Mouse (Mus musculus) embryo, embryonic 11 days (tissue): Measurements from ENCODE around the gene Slc8b1.

ENCODE experiments used
- DNase-seq: peaks from one replicate; pipeline ENCODE4 v3.0.0-alpha.2; 2015

Slc8b1 gene

DNA sequence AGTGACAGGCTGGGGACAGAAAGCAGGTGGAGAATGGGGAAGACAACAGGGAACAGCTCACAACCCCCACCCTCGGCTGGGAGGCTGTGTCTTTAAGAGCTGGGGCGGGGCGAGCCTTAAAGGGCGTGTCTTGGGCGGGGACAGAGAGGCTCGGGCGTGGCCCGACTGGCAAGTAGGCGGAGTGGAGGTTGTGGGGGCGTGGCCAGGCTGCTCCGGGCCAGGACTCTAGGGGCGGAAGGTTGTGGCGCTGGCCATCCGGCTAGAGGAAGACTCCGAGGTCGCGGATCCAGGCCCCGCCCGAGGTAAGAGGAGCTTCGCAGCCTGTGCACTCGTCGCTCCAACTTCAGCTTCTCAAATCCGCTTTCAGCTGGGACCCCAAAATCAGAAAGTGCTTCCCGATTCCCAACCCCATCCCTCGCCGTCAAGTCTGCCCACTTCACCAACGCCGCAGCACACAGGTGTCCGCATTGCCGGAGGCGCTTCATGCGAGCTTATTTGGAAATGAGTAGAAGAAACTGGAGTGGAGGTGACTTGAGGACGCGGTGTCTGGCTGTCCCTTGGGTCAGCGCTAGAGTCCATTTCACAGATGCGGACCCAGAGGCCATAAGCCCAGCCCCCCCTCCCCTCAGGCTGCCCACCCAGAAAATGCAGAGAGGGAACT is at the start of gene Slc8b1:
Gene Slc8b1 (plus strand): TSS at position 187 of the 661 bp plus-strand sequence.
- peak; percentile 97 for DNase-seq

DNA sequence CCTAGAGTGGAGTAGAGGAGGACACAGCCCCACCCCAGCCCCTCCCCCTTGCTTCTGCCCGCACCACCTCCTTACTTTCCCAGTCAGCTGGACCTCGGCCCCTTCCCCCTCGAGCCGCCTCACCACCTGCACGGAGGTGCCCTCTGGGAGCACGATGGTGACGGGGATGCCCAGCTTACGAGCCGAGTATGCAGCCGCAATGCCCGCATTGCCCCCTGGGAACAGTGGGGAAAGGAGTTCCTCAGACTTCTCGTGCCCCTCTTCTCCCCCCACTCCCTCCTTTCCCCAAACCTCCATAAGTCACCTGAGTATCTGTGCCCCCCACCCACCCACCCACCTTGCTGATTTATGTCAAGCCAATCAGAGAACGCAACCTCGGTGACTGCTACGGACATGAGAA is 49.1 kb upstream of the Slc8b1 start:
- no peak for DNase-seq

DNA sequence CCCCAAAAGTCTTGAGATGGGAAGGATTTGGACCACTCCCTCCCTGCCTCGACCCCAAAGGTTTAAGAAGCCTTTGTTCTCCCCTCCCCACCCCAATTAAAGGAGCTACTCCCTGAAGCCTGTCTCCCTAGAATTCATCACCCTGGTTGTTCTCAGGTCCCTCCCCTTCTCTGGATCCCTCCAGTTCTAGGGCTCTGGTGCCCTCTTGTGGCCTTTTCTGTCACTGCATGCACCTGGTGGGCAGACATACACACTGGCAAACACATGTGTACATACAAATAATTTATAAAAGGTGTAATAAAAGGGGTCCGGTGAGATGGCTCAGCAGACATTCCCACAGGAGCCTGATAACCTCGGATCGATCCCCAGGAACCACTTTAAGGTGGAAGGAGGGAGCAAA is 46.6 kb upstream of the Slc8b1 start:
- no peak for DNase-seq

DNA sequence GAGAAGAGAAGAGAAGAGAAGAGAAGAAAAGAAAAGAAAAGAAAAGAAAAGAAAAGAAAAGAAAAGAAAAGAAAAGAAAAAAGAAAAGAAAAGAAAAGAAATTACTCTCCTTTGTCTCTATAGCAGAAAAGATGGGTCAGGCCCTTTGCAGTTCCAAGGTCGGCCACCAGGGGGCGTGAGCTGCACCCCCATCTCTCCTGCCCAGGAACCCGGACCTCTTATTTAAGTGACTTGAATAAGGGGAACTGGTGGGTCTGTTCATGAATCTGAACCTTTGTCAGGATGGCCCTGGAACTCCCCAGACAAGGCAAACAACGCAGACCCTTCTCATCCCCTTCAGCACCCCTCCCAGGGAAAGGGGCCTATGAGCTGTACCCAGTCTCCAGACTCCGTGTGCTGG is 45.9 kb upstream of the Slc8b1 start:
- DNase-seq = no peak

DNA sequence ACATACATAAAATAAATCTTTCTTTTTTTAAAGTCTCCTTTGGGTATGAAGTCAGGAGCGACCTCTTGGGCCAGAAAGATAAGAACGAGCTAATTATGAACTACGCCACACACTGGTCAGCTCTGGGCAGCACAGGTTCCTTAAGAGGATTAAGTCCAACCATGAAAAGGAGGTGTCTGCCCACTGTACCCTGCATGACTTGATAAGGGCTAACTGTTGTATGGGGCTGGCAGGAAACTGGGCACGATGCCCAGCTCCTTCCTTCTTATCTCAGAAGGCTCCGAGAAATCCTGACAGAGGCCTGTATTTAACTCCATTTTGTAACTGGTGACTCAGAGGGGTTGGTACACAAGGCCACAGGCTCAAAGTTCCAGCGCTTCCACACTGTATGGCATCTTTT is 45.1 kb upstream of the Slc8b1 start:
- no peak for DNase-seq

DNA sequence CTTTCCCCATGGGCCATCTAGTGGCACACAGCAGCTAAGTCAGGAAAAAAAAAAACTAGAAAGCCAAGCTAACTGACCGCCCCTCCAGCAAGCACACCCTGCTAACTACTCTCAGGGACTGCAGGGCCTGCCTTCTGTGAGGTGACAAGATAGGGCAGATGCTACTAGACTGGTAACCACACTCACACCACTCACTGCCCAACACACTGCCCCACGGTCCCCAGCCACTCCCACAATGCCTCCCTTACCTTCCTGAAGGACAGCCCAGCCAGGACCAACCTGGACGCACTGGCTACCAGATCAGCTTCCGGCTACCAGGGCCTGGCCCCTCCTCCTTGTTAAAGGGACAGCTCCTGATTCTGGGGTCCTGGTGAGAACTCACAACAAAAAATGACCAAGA is 43.9 kb upstream of the Slc8b1 start:
- peak; percentile 36 for DNase-seq

DNA sequence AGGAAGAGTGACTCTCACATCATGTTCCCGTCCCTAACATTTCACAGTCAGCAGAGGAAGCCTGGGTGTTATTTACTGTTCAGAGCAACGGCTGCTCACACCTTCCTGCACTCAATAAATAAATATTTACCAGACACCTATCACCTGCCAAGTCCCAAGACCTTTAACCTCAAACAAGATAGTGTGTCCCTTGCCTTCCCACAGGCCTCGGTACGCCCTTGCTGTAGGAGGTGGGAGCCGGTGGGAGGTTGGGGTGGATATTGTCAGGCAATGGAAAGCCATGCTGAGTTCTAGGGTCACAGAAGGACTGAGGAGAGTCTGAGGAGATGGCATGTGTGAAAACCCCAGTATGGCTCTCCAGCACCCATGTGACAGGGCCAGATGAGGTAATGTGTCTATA is 42.6 kb upstream of the Slc8b1 start:
- no peak for DNase-seq

DNA sequence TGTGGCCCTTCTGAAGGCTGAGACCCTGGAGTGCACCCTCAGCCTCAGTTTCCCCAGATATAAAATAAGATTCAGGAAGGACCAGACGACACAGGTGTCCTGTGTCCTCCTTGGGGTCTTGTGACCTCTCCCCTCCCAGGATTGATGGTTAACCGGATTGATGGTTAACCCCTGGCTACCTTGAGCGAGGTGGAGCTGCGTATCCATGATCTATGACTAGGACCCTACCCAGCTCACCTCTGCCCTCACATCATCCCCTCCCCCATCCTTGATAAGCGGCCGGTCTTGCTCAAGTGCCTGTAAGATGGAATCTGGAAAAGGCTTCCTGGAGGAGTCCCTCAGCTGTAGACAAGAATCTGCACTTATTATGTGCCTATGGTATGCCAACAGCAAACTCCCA is 42.1 kb upstream of the Slc8b1 start:
- DNase-seq = no peak

DNA sequence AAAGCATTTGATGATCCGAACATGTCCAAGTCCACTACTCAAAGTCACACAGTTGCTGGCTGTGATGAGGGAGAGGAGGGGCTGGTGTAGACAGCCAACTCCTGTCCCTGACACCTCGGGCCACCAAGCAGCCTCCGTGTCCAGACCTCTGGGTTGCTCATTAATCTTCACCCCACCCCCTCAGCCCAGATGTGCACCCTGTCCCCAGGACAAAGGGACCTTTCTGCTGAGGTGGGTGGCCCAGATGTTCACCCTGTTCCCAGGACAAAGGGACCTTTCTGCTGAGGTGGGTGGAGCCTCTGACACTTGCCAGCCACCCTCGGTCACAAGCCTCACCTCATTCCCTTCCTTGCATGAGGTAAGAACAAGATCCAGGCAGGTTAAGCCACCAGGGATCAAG is 39.4 kb upstream of the Slc8b1 start:
- DNase-seq = no peak

DNA sequence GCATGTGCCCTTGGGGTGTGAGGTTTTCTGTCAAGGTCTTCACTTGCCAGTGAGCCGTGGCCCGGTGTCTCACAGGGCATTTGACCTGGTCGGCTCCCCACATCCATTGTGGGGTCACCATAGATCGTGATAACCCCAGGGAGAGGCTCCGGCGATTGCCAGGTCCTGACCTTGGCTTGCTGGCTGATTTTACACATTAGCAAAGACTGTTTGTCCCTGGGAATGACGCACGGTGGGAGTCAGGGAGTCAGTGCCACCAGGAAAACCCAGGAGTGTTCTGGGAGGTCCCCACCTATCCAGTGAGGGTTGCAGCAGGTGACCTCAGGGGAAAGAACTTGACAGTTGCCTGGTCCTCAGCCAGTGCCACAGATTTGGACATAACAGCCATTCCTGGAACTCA is 38.2 kb upstream of the Slc8b1 start, which contains the start of gene Sdsl:
Gene Sdsl (minus strand): TSS at position 41 of the 400 bp plus-strand sequence.
- DNase-seq = no peak

DNA sequence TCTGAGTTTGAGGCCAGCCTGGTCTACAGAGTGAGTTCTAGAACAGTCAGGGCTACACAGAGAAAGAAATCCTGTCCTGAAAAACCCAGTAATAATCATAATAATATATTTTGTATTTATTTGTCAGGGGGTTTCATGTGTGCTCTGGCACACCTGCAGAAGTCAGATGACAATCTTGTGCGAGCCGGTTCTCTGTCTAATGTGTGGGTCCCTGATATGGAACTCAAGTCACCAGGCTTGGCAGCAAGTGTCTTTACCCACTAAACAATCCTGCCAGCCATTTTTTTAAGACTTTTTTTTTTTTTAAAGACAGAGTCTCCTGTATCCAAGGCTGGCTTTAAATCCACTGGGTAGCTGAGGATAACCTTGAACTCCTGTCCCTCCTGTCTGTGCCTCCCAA is 37.6 kb upstream of the Slc8b1 start:
- DNase-seq = no peak

DNA sequence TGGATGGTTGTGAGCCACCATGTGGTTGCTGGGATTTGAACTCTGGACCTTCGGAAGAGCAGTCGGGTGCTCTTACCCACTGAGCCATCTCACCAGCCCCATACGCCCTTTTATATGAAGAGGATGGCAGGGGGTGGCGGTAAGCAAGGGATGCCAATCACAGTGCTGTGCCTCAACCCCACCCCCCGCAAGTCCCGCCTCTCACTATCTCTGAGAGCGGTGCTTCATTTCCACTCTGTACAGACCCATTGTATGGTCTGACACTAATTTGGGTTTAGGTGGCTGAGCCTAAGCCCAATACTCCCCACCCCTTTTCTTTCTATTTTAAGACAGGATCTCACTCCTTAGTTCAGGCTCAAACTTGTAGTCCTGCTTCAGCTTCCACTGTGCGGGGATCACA is 35.1 kb upstream of the Slc8b1 start:
- DNase-seq = no peak

DNA sequence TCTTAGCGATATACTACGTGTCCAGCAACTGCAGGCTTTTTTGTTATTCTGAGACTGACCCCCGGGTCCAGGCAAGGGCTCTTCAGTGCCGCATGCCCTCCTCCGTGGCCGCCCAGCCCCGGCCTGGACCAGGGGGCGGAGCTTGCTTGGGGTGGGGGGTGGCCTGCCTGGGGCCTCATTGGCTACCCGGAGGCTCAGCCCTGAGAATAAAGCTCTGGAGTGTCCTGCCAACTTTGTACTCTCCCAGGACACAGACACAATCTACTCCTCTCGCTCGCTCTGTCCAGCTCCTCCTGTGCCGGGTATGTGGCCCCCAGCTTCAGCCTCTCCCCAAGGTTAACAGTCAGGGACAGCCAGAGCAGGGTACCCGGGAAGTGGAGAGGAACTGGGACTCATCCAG is 34.7 kb upstream of the Slc8b1 start, which contains the start of gene Sds:
Gene Sds (plus strand): TSS at position 231 of the 400 bp plus-strand sequence.
- DNase-seq = peak; percentile 22

DNA sequence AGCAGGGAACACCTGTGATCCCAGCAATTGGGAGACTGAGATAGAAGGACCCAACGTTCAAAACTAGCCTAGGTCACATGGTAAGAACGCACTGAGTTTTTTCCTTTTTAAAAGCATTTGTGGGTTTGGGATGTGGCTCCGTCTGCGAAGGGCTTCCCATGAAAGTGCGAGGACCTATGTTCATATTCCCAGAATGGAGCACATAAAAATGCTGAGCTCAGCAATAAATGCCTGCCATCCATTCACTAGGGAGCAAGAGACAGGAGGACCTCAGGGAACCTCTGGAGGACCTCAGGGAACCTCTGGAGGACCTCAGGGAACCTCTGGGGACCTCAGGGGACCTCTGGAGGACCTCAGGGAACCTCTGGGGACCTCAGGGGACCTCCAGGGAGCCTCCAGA is 33.0 kb upstream of the Slc8b1 start:
- DNase-seq = no peak

DNA sequence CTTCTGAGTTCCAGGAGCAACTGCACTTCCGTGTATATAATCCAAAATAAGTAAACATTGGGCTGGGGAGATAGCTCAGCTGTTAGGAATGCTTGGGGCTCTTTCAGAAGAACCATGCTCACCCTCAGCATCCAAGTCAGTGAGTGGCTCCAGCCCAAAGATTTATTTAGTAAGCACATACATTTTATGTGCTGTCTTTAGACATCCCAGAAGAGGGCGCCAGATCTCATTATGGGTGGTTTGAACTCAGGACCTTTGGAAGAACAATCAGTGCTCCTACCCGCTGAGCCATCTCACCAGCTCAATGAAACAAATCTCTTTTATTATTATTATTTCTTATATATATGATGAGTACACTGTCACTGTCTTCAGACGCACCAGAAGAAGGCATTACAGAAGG is 31.4 kb upstream of the Slc8b1 start:
- DNase-seq = no peak

DNA sequence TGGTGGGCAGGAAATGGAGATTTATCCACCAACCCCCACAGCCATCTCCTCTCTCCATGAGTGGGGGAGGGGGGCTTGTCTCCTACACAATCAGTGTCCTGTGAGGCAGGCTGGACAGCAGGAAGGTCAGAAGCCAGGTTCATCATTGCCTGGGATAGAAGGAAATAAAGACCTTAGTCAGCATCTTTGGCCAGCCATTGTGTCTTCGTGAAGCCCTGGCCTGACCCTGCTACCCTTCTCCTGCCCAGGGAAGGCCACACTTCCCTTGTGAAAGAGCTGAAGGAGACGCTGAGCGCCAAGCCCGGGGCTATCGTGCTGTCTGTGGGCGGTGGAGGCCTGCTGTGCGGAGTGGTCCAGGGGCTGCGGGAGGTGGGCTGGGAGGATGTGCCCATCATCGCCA is 29.8 kb upstream of the Slc8b1 start:
- DNase-seq = no peak

DNA sequence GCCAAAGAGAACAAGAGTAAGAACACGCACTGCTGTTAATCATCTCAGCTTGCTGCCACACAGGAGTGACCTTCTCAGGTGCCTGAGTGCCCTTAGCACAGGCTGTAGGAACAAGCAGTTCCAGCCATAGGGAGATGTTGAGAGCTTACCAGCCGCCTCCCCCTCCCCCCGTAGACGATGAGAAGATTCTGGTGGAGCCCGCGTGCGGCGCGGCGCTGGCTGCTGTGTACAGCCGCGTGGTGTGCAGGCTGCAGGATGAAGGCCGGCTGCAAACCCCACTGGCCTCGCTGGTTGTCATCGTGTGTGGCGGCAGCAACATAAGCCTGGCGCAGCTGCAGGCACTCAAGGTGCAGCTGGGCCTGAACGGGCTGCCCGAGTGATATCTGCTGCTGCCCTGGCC is 27.6 kb upstream of the Slc8b1 start:
- no peak for DNase-seq

DNA sequence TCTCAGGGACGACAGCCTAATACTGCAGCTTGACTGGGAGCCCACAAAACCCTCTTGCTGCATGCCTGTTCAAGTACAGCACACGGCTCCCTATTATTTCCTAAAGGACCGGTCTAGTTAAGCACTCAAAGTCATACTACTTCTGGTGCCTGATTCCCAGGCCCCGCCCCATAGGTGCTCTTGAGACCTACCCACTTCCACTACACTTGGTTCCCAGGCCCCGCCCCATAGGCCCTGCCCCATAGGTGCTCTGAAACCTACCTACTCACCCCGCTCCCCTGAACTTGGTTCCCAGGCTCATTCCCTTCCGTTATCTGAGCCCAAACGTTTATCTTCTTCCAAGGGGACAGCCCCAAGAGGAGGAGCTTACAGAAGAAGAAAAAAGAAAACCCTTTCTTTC is 23.1 kb upstream of the Slc8b1 start:
- no peak for DNase-seq

DNA sequence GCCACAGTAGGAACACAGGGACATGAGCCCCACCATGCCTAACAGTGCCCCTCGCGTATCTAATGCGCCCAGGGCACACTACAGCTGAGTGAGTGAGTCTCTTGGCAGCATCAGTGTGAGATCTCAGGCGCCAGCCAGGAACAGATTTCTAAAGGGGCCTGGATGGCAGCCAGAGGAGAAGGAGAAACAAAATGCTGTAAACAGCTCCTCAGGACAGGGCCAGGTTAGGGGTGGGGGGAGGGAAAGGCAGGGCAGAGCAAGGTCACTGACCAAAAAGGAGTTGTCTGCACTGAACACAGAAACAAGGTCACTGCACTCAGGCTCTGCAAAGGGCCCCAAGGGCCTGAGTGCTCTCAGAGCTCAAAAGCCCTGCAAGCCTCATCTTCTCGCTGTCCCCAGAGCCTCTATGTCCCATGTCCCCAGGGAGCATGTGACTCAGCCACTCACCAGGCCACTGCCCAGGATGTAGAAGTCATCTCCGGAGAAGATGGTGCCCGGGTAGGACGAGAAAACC is 20.2 kb upstream of the Slc8b1 start:
- no peak for DNase-seq

DNA sequence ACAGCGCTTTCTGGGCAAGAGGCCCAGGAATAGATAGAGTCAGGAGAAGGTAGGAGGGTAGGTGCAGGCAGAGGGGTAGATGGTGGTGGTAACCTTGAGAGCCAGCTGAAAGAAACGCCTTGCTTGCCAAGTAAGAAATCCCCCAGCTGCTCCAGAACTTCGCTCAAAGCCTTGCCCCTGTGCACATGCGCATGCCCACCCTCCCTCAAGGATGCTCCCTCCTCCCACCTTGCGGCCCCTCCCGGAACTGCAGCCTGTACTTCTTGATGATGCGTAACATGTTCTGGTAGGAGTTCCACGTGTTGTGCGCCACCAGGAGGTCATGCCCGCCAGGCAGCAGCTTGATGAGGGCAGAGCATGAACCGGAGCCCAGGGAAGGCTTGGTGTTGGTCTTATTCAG is 18.5 kb upstream of the Slc8b1 start:
- DNase-seq = peak; percentile 48

DNA sequence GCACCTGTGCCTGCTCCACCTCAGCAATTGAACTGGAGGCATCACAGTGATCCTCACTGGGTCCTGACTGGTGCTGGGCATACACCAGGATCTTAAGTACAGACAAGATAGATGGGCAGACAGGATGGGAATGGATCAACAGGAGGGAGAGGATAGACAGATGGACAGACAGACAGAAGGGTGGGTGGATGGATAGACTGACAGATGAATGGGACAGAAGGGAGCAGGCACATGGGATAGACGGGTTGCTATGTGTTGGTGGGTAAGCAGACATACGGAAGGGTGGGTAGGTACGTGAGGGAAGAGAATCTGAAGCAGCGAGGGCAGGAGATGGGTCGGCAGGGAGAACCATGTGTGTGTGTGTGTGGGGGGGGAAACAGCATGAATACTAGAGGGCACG is 17.5 kb upstream of the Slc8b1 start:
- DNase-seq = no peak

DNA sequence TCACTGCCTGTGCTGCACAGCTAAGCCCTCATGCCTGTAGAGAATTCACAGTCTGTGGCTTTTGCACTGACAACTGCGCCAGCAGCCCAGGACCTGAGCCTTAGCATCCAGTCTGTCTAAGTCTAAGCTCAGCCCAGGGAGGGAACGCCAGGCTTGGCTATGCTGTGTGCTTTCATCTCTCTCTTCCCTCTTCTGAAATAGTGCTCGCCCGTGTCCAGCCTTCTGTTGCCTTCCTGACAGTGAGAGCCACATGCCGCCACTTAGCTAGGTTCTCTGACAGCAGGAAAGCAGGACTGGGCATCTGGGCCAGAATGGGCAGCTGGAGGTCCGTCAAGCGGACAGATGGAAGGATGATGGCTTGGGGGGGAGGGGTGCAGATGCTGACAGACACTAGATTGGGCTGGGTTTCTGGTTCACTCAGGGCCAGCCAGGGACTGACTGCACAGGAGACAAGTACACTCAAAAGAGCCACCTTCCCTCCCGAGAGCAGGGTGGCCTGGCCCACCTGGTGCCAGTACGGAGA is 17.0 kb upstream of the Slc8b1 start:
- DNase-seq = no peak

DNA sequence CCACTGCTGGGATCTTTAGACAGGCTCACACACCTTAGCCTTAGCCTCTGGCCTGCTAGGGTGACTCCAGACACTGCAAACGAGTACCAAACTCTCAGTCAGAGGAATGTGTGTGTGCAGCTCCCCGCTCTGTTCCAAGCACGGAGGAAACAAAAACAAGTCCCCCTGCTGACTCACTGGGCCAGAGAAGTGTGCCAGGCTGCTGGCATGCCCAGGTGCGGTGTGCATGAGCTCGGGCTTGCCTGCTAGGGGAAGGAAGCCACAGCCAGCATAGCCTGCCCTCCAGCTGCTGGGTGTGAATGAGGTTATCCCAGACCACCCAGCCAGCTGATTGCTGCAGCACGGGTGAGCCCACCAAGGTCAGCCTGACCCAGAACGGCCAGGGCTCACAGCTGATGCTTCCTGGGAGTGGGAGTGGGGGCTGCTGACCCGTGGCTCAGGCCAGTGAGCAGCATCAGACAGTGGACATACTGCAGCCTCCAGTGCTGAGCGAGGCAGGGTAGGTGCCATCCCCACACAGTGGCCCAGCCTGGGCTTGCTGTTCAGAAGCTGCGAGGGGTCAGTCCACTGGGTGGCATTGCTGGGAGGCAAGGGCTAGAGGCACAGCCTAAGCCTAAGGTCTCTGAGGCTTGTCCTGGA is 15.8 kb upstream of the Slc8b1 start:
- no peak for DNase-seq

DNA sequence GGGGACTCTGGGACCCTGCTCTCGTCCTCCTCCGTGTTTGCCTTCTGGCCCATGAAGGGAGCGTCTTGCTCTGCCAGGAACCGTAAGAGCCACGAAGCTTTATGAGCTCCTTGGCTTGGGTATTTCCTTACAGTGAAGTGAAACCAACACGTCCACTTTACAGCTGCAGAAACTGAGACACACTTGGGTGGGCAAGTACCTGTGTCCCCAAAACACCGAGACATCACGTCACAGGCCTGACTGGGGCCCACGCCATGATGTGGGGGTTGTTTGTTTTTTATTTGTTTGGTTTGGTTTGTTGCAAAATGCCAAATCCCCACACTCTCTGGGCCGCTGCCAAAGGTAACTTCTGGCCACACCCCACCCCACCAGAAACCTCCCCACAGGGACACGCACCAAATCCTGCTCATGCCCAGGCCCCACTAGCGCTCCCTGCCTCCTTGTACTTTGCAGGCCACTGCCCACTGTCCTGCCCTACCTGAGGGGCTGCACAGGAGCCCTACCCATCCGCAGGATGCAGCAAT is 15.2 kb upstream of the Slc8b1 start:
- no peak for DNase-seq
